Mouse (Mus musculus): ENCODE data around the gene Abhd17a. TPM values are rescaled to one million over a fixed set of nuclear protein-coding genes. Genes with fewer than 3 reads are reported as not detected.

Gene Abhd17a
- total RNA-seq, 2 experiments from 2014 or later = 206 to 216 TPM

GRCm38 (mm10) chr10:80583047-80583446 is 7.1 kb downstream of the Abhd17a start:
- intact Hi-C loops (cut with DNase I) = no loop called here
- DNase-seq (ENCODE audit: low spot score in 2 of 2) = peak in 1 of 2 experiments; percentile 23

GRCm38 (mm10) chr10:80578911-80579310 is 11.2 kb downstream of the Abhd17a start:
- intact Hi-C loops (cut with DNase I) = loop anchor here (5.0 kb wide), 1 partner anchor 78 kb away; the partner anchor contains the start of gene Btbd2
- peak in 1 of 2 experiments; percentile 60 for DNase-seq (ENCODE audit: low spot score in 2 of 2)

GRCm38 (mm10) chr10:80578131-80578750 is 11.9 kb downstream of the Abhd17a start:
- intact Hi-C loops (cut with DNase I) = loop anchor here (5.0 kb wide), 1 partner anchor 79 kb away; the partner anchor contains the start of gene Btbd2
- peak in 1 of 2 experiments; percentile 57 for DNase-seq (ENCODE audit: low spot score in 2 of 2)

GRCm38 (mm10) chr10:80577195-80578130 is 12.7 kb downstream of the Abhd17a start, which contains the start of gene Klf16:
TSS of gene Klf16 (minus strand) at chr10:80577321.
- intact Hi-C loops (cut with DNase I) = loop anchor here (2.0 to 5.0 kb wide), 2 partner anchors 45 to 80 kb away; partner anchors contain the start of genes Btbd2 and Csnk1g2
- peak; percentile 96 to 97 for DNase-seq (ENCODE audit: low spot score in 2 of 2)

- intact Hi-C loops (cut with DNase I) = loop anchor here (2.0 to 5.0 kb wide), 2 partner anchors 46 to 81 kb away; partner anchors contain the start of genes Btbd2 and Csnk1g2
- DNase-seq (ENCODE audit: low spot score in 2 of 2) = peak in 1 of 2 experiments; percentile 31
Observed at GRCm38 (mm10) chr10:80576351-80577194, 13.6 kb downstream of the Abhd17a start.

GRCm38 (mm10) chr10:80575925-80576324 is 14.2 kb downstream of the Abhd17a start:
- intact Hi-C loops (cut with DNase I) = loop anchor here (2.0 to 5.0 kb wide), 2 partner anchors 47 to 81 kb away; partner anchors contain the start of genes Btbd2 and Csnk1g2
- no peak for DNase-seq (ENCODE audit: low spot score in 2 of 2)

- intact Hi-C loops (cut with DNase I) = loop anchor here (5.0 kb wide), 1 partner anchor 82 kb away; the partner anchor contains the start of gene Btbd2
Observed at GRCm38 (mm10) chr10:80574896-80575295, 15.2 kb downstream of the Abhd17a start.

GRCm38 (mm10) chr10:80573944-80574343 is 16.2 kb downstream of the Abhd17a start:
- intact Hi-C loops (cut with DNase I) = no loop called here
- DNase-seq (ENCODE audit: low spot score in 2 of 2) = peak in 1 of 2 experiments; percentile 83

More at GRCm38 (mm10) chr10:80574896-80575295, 15.2 kb downstream of the Abhd17a start:
- peak in 1 of 2 experiments; percentile 43 for DNase-seq (ENCODE audit: low spot score in 2 of 2)

- no peak for DNase-seq (ENCODE audit: low spot score in 2 of 2)
- intact Hi-C loops (cut with DNase I) = no loop called here
Observed at GRCm38 (mm10) chr10:80572477-80572876, 17.7 kb downstream of the Abhd17a start.

GRCm38 (mm10) chr10:80570871-80571836 is 19.0 kb downstream of the Abhd17a start:
- intact Hi-C loops (cut with DNase I) = no loop called here
- no peak for DNase-seq (ENCODE audit: low spot score in 2 of 2)

GRCm38 (mm10) chr10:80570419-80570818 is 19.7 kb downstream of the Abhd17a start:
- intact Hi-C loops (cut with DNase I) = no loop called here
- DNase-seq (ENCODE audit: low spot score in 2 of 2) = no peak

GRCm38 (mm10) chr10:80569664-80570066 is 20.5 kb downstream of the Abhd17a start:
- intact Hi-C loops (cut with DNase I) = no loop called here
- no peak for DNase-seq (ENCODE audit: low spot score in 2 of 2)

GRCm38 (mm10) chr10:80568876-80569275 is 21.3 kb downstream of the Abhd17a start:
- DNase-seq (ENCODE audit: low spot score in 2 of 2) = no peak
- intact Hi-C loops (cut with DNase I) = no loop called here

GRCm38 (mm10) chr10:80566375-80567092 is 23.6 kb downstream of the Abhd17a start:
- peak; percentile 89 to 90 for DNase-seq (ENCODE audit: low spot score in 2 of 2)
- intact Hi-C loops (cut with DNase I) = loop anchor here (2.0 kb wide), 1 partner anchor 56 kb away; the partner anchor contains the start of gene Csnk1g2

- DNase-seq (ENCODE audit: low spot score in 2 of 2) = peak; percentile 96 to 97
- intact Hi-C loops (cut with DNase I) = no loop called here
Observed at GRCm38 (mm10) chr10:80561116-80561944, 28.8 kb downstream of the Abhd17a start, which contains the start of gene Rexo1. TSS of gene Rexo1 (minus strand) at chr10:80561560.

- intact Hi-C loops (cut with DNase I) = no loop called here
- DNase-seq (ENCODE audit: low spot score in 2 of 2) = no peak
Observed at GRCm38 (mm10) chr10:80560621-80561020, 29.5 kb downstream of the Abhd17a start.
